1 mouse cellular context compared by ENCODE assay signal in the genomic region with DNA sequence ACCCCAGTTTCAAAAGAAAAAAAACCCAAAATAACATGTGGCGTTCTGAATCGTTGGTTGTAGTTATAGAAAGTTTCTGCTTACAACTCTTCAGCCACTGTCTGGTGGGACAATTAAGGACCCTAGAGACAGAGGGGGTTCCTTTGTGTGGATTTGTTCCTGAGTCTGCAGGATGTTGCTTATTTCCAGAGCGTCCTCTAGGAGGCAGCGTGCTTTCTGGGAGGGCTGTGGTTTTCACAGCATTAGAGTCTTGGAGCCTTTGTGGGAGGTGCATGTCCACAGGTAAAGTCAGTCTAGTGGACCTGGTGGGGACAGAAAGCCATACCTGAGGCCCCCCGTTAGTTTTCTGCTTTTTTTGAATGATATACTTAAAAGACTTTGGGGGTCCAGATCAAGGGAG.
A peak's percentile ranks its signal among the peaks of the same experiment; 100 is the strongest.
TF ChIP-seq lines count a peak whose summit lies in the region.

No protein-coding gene starts in this region.

TF ChIP-seq in CH12.LX, 34 proteins besides CTCF, POLR2A, EP300 and RAD21 (continued from another document):
- TF ChIP-seq ETS1 (conservative IDR thresholded peaks at IDR 0.05; ENCODE audit: low read depth, low read length) (no peak), SMC3 (IDR thresholded peaks at IDR 0.05; ENCODE audit: low read depth, low read length) (peak; percentile 50)
